Mouse (Mus musculus) thymus, adult 2 months (tissue): ENCODE data around the gene Dnpep.

ENCODE experiments used
- CTCF ChIP-seq: fragments of 200-500 bp; IDR thresholded peaks from 2 replicates; pipeline ENCODE4 v1.5.1; 2012; ENCODE audit warnings: mild to moderate bottlenecking, control low read depth, low read length, moderate library complexity, borderline replicate concordance; ENCODE audit not compliant: control insufficient read depth, poor library complexity, insufficient read depth; ENCODE audit errors: extremely low read depth
- POLR2A ChIP-seq: fragments of 200-500 bp; IDR thresholded peaks from 2 replicates; pipeline ENCODE4 v1.6.1; 2012; ENCODE audit warnings: mild to moderate bottlenecking, low read length, control low read depth, moderate library complexity; ENCODE audit not compliant: control insufficient read depth, poor library complexity, insufficient read depth; ENCODE audit errors: extremely low read depth

DNA sequence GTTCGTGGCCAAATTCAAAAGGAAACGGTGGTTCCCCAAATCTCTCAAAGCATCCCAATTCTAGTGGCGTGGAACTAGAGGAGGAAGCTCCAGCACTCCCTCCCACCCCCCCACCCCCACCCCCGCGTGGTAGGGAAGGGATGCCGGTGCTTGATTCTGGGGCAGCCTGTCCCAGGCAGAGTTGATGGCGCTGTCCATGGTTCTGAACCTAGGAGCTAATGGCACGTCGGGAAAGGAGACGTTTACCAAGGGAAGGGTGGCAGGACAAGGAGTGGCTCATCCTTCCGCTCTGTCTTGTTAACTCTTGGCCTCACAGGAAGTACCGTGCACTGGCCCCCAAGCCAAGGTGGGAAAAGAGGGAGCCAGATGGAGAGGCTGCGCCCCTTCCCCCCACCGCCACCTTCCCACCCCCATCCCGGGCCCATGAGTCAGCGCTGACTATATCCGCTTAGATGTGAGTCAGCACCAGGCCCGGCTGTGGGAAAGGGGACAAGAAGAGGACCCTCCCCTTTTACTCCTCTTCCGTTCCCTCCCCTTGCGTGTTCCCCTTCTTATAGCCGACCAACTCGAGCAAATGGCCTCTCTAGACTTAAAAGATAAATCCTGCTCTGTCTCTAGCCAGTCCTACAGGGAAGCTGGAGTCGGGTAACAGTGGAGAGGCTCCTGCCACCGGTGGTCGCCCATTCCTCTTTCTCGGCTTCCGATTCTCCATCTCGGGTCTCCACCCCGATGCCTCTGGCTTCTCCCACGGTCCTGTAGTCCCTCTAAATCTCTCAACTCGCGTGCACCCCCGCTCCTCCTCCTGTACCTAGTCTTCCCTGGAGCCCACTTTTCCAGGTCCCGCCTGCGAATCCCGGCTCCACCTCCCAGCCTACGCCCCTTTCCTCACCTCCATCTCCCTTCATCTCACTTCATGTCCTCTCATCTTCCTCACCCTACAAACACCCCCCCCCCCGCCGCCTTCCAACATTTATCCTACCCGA lies 54.5 kb downstream of the Dnpep start:
- TF ChIP-seq CTCF (no peak), POLR2A (no peak)
